Mouse (Mus musculus) cerebellum, postnatal 36 days (tissue): ENCODE data around the gene Ahcy.
"Not testable (repeated sequence)": the region's sequence is repeated elsewhere in the genome, so short reads cannot be mapped to it uniquely, and the experiment has no call there.

Experiments used
- DNase-seq, 2 experiments: peaks; one replicate each; pipeline ENCODE4 v3.0.0; 2021 to 2022; ENCODE audit warnings: mixed read lengths in 2 of 2

The Ahcy gene

DNA sequence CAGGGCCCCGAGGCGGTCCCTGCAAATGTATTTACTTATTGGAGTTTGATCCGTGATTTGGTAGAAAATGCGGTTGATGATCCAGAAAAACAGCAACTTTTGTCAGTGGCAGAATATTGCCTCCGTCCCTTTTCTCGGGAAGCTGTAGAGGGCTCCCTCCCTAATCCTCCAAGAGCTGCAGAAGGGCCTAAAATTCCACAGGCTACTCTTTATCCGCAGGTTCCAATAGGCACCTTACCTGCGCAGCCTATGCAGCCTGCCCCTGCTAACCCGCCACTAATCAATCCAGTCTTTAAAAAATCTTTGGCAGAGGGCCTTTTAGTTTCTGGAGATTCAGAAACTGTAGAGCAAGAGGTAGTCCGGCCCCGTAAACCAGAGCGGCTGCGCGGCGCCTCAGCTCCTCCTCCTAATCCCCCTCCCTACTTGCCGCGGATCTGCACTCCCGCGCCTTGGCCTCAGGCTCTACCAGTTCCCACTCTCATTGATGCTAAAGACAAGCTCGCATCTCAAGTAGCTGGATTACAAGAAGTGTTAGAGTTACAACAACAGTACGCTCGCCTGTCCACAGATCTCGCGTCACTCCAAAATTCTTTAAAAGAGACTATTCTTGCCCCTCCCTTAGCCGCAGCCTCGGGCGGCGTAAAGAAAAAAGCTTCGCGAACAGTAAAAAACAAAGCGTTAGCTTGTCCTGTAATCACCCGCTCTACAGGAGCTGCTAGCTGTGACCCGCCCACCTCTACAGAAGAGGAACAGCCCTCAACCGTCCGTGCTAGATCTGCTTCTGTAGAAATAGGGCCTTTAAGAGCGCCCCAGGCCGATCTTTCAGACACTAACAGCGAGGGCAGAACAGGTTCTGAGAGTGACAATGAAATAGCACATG, 55.3 kb downstream of the Ahcy start:
- peak; percentile 39 to 45 for DNase-seq

DNA sequence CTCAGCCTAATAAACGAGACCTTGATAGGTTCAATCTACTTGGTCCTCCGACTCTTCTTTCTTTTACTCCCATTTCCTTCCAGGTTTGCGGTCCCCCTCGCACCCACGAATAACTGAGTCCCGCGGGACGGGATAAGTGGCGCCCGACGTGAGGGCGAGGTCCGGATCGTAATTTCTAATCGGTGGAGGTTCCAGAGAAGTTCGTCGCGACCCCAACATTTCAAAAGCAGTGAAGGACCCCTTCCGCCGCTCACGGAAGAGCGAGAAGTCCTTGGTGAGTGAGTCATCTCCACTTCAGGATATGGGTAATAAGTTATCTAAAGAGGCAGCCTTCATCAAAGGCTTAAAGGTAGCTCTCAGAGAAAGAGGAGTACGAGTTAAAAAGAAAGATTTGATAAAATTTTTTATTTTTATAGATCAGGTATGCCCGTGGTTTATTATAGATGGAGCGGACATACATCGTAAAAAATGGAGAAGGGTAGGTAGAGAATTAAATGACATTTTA, 56.0 kb downstream of the Ahcy start, which contains the start of gene Gm14226:
Gm14226 (plus strand) TSS at position 16 of the 505 bp plus-strand sequence.
- not testable (repeated sequence) for DNase-seq

DNA sequence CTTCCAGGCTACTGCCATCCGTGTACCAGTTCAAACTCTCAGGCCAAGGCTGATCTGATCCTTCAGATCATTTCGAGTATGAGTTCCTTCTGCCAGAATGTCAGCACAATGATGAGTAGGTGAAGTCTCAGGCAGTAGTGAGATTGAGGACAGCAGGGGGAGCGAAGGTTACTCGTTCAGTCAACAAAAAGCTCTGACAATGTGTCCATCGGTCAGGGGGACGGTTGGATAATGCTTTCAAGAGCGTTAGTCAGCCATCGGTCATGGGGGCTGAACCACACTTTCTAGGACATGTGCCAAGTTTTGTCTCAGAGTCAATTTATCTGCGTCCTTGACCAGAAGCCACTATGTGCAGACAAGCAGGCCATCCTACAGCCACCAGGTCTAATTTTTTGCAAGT, 57.5 kb downstream of the Ahcy start:
- DNase-seq = not testable (repeated sequence)

DNA sequence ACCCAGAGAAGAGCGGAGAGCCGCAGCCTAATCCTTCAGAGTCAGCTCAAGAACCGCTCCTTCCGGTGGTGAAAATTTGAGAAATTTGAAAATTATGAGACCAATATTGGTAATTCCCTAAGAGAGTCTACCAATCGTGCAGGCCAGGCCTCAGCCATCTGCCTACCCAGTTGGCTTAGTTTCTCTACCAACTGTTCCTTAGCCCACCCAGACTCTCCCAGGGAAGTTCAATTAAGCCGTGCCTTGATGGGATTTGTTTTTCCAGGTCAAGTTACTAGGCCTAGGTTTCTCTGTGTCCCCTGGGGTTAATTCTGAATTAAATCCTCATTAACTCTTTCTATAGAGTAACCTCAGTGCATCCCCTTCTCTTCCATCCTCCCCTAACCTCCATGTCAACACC, 61.3 kb downstream of the Ahcy start:
- DNase-seq = no peak

DNA sequence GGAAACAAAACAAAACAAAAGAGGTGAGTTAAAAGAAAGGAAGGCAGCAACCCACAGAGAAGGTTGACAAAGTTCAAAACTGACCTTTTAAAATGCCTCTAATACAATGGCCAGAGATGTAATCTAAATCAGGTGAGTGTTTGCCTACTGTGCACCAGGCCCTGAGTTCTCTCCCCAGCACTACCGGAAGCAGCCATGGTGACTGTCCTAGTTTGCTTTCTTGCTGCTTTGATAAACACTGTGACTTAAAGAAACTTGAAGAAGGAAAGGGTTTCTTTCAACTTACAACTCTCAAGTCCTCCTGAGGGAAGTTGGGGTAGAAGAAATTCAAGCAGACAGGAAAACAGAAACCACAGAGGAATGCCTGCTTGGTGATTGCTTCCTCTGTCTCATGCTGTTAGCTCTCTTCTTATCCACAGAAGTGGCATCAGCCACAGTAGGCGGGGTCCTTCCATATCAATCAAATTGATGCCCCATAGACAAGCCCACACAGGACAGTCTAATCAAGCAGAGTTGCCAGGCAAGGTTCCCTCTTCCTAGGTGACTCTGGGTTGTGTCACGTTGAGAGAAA, 63.1 kb downstream of the Ahcy start:
- DNase-seq = no peak
